Mouse (Mus musculus): ENCODE data around the gene Lrrc19.

DNA sequence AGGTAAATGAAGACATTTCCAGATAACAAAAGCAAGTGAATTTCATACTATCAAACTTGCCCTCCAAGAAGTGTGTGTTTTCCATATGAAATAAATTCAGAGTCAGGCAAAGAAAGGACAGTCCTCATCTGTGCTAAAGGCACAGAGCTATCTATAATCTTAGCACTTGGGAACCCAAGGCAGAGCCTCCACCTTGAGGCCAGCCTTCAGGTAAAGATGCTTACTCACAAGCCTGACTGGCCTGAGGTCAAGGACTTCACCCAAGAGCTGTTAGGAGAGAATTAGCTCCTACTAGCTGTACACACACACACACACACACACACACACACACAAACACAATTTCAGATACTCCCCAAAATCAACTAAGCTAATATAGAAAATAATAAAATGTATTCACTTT, 57.2 kb downstream of the Lrrc19 start:
- no peak for TF ChIP-seq POLR2A (IDR thresholded peaks at IDR 0.05; ENCODE audit: extremely low read depth, insufficient read depth, low read length)
- TF ChIP-seq CTCF (IDR thresholded peaks at IDR 0.05; ENCODE audit: low read depth, low read length): no peak

Measured in liver, adult 2 months (tissue).